Mouse (Mus musculus) hindbrain, embryonic 10.5 days (tissue): Measurements from ENCODE around the gene Phf21a. TPM values are rescaled to one million over a fixed set of nuclear protein-coding genes. Genes with fewer than 3 reads are reported as not detected.

Experiments used
- DNase-seq: peaks from one replicate; pipeline ENCODE4 v3.0.0-alpha.2; 2017; ENCODE audit warnings: low spot score
- H3K27ac ChIP-seq: fragments of 300-500 bp; sonication (generic); 2 replicates; pipeline ENCODE4 v1.5.1; 2016; ENCODE audit warnings: mild to moderate bottlenecking, moderate library complexity
- H3K27me3 ChIP-seq: fragments of 300-500 bp; sonication (generic); 2 replicates; pipeline ENCODE4 v1.6.1; 2016; ENCODE audit warnings: mild to moderate bottlenecking; ENCODE audit not compliant: poor library complexity, insufficient read depth, severe bottlenecking
- H3K36me3 ChIP-seq: fragments of 300-500 bp; sonication (generic); 2 replicates; pipeline ENCODE4 v1.6.1; 2016; ENCODE audit warnings: mild to moderate bottlenecking, moderate library complexity
- H3K4me1 ChIP-seq: fragments of 300-500 bp; sonication (generic); replicated peaks from 2 replicates; pipeline ENCODE4 v1.6.1; 2016; ENCODE audit warnings: mild to moderate bottlenecking
- H3K4me3 ChIP-seq: fragments of 300-500 bp; sonication (generic); 2 replicates; pipeline ENCODE4 v1.5.1; 2016; ENCODE audit warnings: mild to moderate bottlenecking, moderate library complexity
- H3K9me3 ChIP-seq: fragments of 300-500 bp; sonication (generic); 2 replicates; pipeline ENCODE4 v1.6.1; 2016; ENCODE audit warnings: mild to moderate bottlenecking, moderate library complexity
- WGBS: fragments of 180-500 bp; shearing (Covaris S2); methylation state at CpG from one replicate; pipeline ENCODE4 v1.1.7; 2016; 5-methylcytosine and 5-hydroxymethylcytosine counted together
- polyA plus RNA-seq: library from polyadenylated mRNA; unstranded; fragments of >200 nt; fragmentation: Nextera tagmentation; extraction: Ambion mirVana; gene quantifications from 2 replicates; pipeline ENCODE4 v1.2.1, GENCODE M21; 2016

Gene Phf21a
- polyA plus RNA-seq, 1 experiment from 2014 or later: 35.3 TPM

DNA sequence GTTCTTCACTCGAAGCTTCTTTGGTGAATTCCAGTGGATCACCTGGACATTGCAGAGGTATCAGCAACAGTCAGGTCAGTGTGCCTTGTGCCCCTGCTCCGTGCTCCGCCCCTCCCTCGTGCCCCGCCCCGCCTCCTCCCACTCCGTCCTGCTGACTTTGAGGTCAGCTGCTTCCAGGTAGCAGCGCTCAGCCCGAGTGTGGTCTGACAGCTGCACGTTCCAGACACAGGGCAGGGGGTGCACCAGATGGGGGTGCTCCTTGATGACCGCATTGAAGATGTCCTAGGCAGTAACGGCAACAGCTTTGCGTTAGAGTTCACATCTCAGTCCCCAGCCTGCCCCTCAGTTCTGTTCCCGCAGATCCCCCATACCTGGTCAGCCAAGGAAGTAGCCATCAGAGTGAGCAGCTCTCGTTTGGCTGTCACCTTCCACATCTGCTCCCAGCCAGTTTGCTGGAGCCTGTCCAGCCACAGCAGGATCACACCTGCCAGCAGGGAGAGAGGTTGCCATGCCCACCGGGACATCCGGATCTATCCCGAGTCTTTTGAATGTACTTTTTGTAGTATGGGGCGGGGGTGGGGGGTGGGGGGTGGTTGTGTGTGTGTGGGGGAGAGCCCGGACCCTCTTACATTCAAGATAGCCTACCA, 274.6 kb downstream of the Phf21a start:
- Histone ChIP-seq H3K9me3 (no peaks in the 10 kb centered on the region), H3K36me3 (peaks cover 48% of the 10 kb centered on the region), H3K4me1 (peaks cover 51% of the 10 kb centered on the region), H3K27me3 (peaks cover 36% of the 10 kb centered on the region), H3K4me3 (no peak overlapping the region), H3K27ac (no peak overlapping the region)
- no peak for DNase-seq
- 40% methylated on average over 20 of the region's 20 CpGs for WGBS

DNA sequence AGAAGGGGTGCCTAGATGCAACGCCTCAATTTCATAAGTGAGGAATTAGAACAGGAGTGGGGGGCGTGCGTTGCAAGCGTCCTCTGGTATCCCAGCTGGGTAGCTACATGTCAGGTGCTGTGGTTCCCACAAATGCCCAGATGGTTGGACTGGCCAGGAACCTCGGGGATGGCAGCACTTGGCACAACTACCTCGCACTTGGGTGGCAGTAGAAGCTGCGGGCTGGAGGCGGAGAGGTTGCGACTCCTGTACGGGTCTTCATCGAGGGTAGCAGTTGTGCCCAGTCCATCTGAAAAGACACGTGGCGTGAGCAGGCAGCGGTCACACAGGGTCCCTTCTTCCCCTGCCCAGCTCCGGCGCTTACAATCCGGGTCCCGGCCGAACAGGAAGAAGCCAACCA, 277.5 kb downstream of the Phf21a start:
- peaks cover 39% of the 10 kb centered on the region for H3K27me3 ChIP-seq
- peaks cover 78% of the 10 kb centered on the region for H3K4me1 ChIP-seq
- no peak for DNase-seq
- H3K36me3 ChIP-seq: peaks cover 20% of the 10 kb centered on the region
- peak overlapping the region; percentile 59 for H3K4me3 ChIP-seq
- H3K27ac ChIP-seq: peak overlapping the region; percentile 91
- H3K9me3 ChIP-seq: no peaks in the 10 kb centered on the region
- whole genome bisulfite sequencing: 12% methylated on average over 19 of the region's 19 CpGs

DNA sequence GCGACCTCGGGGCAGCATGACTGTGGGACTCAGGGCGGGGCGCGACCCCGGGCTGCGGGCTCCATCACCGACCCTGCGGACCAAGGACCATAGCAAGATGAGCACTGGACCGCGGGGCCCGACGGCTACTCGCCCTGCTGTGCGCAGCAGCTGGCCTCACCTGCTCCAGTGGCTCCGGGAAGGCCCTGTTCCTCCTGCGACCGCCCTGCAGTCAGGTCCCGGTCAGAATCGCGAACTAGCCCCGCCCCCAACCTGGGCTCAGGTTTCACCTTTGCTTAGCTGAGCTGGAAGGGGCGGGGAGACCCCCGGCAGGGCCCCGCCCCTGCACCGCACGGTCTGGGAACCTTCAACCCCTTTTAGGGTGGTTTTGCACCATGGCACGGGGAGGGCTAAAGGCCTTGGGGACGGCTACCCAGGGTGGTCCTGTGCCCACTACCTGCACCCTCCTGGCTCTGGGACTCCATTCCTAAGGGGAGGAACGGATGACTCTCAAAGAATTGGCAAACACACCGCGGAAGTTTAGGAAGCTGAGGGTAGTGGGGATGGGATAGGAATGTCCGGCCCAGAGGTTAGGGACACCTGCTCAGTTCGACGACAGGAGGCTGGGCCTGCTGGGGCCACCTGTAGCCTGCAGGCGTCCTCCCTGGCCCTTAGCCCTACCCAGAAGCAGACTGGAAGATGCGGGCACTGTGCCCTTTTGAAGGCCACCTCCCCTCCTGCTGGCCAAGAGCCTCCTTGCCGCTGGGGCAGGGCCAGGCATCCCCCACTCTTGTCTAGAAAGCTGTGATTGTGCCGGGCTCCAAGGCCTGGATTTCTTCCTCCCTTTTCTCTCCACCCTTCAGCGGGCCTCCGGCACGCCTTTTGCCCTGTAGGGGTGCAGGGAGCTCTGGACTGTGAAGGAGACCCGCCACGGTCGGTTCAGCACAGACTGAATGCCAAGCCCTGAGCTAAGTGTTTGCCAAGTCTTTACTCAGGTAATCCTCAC, 278.2 kb downstream of the Phf21a start:
- H3K9me3 ChIP-seq: no peaks in the 10 kb centered on the region
- peak overlapping the region; percentile 91 for H3K27ac ChIP-seq
- 2% methylated on average over 45 of the region's 45 CpGs for WGBS
- peaks cover 85% of the 10 kb centered on the region for H3K4me1 ChIP-seq
- peak; percentile 74 for DNase-seq
- peaks cover 12% of the 10 kb centered on the region; the same call in 1 of the 2 replicates for H3K36me3 ChIP-seq
- peak overlapping the region; percentile 59 for H3K4me3 ChIP-seq
- peaks cover 39% of the 10 kb centered on the region for H3K27me3 ChIP-seq

DNA sequence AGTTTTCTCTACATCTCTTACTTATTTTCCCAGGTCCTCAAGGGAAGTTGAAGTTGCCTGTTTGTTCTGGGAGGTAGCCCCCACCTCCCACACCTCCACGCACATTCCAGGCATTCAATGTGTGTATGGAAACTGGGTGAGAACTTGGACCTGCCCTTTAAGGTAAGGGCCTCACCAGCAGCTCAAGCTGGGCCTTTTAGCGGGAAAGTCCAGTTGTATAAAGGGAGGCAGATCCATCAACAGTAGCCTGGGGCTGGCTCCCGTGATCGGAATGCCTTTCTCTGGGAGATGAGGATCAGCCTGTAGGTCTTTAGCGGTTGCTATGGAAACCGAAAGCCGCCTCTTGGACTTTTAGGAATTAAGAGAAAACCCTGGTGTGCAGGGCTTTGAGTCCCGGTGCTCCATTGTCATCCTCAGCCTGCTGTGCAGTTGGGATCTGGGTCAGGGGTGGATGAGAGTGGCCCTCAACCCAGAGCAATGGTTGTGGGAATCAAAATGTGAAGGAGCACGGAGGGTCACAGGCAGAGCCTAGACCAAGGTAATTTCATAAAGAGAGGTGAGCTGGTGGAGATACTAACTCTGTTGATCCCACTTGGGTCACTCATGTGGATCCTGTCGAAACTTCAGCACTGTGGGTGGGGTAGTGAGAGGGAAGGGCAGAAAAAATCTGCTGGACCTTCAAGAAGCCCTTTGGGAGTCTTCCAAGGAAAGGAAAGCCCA, 279.2 kb downstream of the Phf21a start:
- DNase-seq: peak; percentile 59
- peaks cover 5% of the 10 kb centered on the region; the same call in 1 of the 2 replicates for H3K36me3 ChIP-seq
- WGBS: 12% methylated on average over 10 of the region's 10 CpGs
- no peaks in the 10 kb centered on the region for H3K9me3 ChIP-seq
- H3K4me1 ChIP-seq: peaks cover 88% of the 10 kb centered on the region
- H3K27me3 ChIP-seq: peaks cover 39% of the 10 kb centered on the region
- H3K4me3 ChIP-seq: peak overlapping the region; percentile 59
- peak overlapping the region; percentile 91 for H3K27ac ChIP-seq

DNA sequence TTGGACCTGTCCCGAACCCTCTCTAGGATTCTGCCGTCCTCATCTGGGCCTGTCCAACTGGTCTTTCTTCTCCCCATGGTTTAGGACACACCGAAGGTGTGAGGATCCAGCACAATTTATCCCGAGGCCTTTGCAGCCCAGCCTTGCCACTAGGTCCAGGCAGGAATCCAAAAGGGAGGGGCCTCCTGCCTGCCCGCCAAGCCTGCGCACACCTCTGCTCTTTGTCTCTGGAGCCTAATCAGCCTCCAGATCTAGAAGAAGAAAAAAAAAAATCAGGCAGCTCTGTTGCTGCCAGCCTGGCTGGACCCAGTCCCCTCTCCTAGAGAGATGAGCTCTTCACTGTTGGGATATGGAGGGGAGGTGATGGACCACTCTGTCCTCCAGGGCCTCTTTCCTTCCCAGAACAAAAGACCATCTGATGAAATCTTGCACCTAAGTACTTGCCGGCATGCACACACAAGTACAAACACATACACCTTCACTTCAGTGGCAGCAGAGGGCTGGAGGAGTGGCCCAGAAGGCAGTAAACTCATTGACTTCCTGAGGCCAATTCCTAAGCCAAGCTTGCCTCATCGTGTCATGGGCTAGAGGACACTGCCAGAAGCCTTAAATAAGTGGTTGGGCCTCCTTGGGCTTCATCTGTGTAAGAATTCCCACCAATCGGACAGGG, 280.0 kb downstream of the Phf21a start:
- Histone ChIP-seq H3K36me3 (peaks cover 9% of the 10 kb centered on the region; the same call in 1 of the 2 replicates), H3K9me3 (no peaks in the 10 kb centered on the region), H3K4me3 (0 out of 2 replicates have a peak overlapping the region, but pooled peaks have one; percentile 3), H3K27ac (peak overlapping the region; percentile 91), H3K27me3 (peaks cover 39% of the 10 kb centered on the region), H3K4me1 (peaks cover 80% of the 10 kb centered on the region)
- WGBS: 48% methylated on average over 9 of the region's 9 CpGs
- no peak for DNase-seq

DNA sequence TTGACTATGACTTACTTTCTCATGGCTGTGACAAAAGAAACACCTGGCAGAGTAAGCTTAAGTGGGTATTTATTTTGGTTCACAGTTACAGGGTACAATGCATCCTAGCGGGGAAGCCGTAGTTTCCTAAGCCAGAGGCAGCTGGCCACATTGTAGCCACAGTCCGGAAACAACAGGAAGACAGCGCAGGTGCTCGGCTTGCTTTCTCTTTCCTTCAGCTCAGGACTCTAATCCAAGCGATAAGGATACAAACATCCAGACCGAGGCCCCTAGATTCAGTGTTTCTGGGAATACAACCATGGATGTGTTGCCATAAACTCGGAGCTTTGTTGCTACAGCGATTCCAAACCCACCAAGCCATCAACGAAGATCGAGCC, 280.5 kb downstream of the Phf21a start:
- Histone ChIP-seq H3K4me3 (no peak overlapping the region), H3K4me1 (peaks cover 76% of the 10 kb centered on the region), H3K27ac (peak overlapping the region; percentile 91; the same call in 1 of the 2 replicates), H3K36me3 (peaks cover 15% of the 10 kb centered on the region), H3K27me3 (peaks cover 39% of the 10 kb centered on the region), H3K9me3 (no peaks in the 10 kb centered on the region)
- DNase-seq: no peak
- 85% methylated on average over 11 of the region's 11 CpGs for WGBS

DNA sequence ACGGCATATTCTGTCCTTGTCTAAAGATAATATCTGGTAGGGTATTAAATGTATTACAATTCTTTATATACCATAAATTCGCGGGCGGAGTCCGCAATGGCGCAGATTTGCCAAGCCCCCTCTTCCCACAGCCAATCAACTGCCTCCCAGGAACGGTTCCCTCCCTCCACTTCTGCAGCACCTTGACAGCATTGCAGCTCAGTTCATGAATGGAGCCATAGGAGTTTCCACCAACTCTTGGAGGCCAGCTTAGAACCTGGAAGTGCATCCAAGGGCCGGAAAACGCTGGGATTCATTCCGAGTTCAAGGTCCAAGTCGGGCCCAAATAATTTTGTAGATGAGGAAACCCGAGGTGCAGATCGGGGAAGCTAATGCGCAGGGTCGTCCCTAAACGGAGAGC, 281.6 kb downstream of the Phf21a start, which contains the start of the genes Pex16 and Large2:
Gene Pex16, plus strand, starts transcription at position 163 of the 400 bp plus-strand sequence.
Gene Large2, minus strand, starts transcription at position 356 of the 400 bp plus-strand sequence.
- H3K9me3 ChIP-seq: no peaks in the 10 kb centered on the region
- H3K4me1 ChIP-seq: peaks cover 70% of the 10 kb centered on the region
- peaks cover 25% of the 10 kb centered on the region for H3K36me3 ChIP-seq
- WGBS: 6% methylated on average over 16 of the region's 16 CpGs
- peak within 1 kb of the TSS; percentile 70 for H3K4me3 ChIP-seq
- peaks cover 33% of the 10 kb centered on the region for H3K27me3 ChIP-seq
- DNase-seq: no peak
- peak within 1 kb of the TSS; percentile 91 for H3K27ac ChIP-seq

DNA sequence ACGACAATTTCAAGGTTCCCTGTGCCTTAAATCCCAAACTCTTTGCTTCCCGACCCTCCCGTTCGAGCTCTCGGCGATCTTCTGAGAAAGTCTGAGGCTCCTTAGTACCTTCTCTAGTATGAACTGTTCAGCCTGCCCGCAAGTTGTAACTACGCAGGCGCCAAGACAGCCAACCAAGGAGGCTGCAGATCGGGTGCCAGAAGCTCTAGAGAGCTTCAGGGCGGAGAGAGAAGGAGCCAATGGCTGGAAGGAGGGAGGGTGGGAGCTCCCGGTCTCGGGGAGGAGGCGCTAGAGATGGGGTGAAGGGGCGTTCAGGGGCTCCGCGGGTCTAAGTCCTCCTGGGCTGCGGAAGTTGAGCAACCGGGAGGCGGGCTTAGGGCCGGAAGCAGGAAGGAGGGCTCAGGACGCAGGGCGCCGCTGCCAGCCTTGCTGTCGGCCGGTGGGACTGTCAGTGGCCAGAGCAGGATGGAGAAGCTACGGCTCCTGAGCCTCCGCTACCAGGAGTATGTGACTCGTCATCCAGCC, 282.2 kb downstream of the Phf21a start:
- H3K4me1 ChIP-seq: peaks cover 63% of the 10 kb centered on the region
- WGBS: under 1% methylated on average over 29 of the region's 29 CpGs
- peak; percentile 96 for DNase-seq
- peaks cover 26% of the 10 kb centered on the region for H3K27me3 ChIP-seq
- H3K27ac ChIP-seq: peak overlapping the region; percentile 91
- peaks cover 32% of the 10 kb centered on the region for H3K36me3 ChIP-seq
- H3K9me3 ChIP-seq: no peaks in the 10 kb centered on the region
- peak overlapping the region; percentile 70 for H3K4me3 ChIP-seq

DNA sequence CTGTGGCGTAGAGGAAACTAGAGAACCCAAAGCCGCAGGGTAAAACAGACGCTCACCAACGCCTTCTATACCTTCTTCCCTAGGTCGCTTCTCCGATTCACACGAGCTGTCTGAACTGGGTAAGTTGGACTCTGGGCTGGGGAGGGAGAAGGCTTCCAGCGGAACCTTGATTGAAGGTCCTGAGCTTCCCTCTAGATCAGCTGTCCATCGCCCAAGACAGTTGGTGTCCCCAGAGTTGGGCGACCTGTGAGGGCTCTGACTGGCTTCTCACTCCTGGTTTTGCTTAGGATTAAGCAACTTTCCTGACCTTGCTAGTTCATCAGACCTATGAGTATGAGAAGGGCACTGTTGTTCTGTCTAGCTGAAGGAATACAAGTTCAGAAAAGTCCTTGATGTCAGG, 282.9 kb downstream of the Phf21a start:
- Histone ChIP-seq H3K27me3 (peaks cover 20% of the 10 kb centered on the region), H3K9me3 (no peaks in the 10 kb centered on the region), H3K36me3 (peaks cover 38% of the 10 kb centered on the region), H3K4me3 (peak overlapping the region; percentile 70), H3K27ac (peak overlapping the region; percentile 91), H3K4me1 (peaks cover 62% of the 10 kb centered on the region)
- 15% methylated on average over 10 of the region's 10 CpGs for WGBS
- no peak for DNase-seq

DNA sequence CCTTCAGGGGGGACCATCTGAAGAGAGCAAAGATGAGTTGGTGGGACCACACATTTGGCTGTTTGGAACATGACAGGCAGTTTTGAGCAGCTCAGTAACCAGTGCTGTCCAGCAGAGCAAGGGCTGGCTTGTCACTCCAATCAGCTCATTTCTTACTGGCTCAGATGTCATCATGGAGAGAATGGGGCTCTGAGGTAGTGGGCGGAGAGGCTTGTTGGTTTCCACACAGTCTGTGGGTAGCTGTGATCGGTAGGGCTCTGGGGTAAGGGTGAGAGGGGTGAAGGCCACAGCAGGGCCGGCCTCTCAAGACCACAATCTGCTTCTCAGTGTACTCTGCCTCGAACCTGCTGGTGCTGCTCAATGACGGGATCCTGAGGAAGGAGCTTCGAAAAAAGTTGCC, 283.4 kb downstream of the Phf21a start:
- H3K9me3 ChIP-seq: no peaks in the 10 kb centered on the region
- peaks cover 15% of the 10 kb centered on the region for H3K27me3 ChIP-seq
- peaks cover 43% of the 10 kb centered on the region for H3K36me3 ChIP-seq
- 87% methylated on average over 6 of the region's 6 CpGs for WGBS
- H3K4me1 ChIP-seq: peaks cover 58% of the 10 kb centered on the region
- no peak for DNase-seq
- H3K27ac ChIP-seq: peak overlapping the region; percentile 5; the same call in 1 of the 2 replicates
- peak overlapping the region; percentile 70 for H3K4me3 ChIP-seq

DNA sequence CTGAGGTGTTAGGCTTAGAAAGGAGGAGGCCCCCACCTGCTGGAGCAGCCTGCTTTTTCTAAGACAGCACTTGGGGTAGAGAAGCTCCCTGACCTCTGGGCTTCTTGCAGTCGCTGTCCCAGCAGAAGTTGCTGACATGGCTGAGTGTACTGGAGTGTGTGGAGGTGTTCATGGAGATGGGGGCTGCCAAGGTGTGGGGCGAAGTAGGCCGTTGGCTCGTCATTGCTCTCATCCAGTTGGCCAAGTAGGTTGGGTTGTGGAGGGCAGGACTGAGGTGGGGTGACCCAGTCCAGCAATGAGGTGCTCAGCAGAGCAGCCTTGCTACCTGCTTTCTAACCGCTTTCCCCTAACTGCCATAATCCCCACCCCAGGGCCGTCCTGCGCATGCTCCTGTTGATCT, 284.4 kb downstream of the Phf21a start:
- DNase-seq: no peak
- 93% methylated on average over 7 of the region's 7 CpGs for WGBS
- H3K27me3 ChIP-seq: peaks cover 5% of the 10 kb centered on the region; the same call in 1 of the 2 replicates
- H3K4me1 ChIP-seq: peaks cover 47% of the 10 kb centered on the region
- no peak overlapping the region for H3K27ac ChIP-seq
- H3K36me3 ChIP-seq: peaks cover 54% of the 10 kb centered on the region
- H3K9me3 ChIP-seq: no peaks in the 10 kb centered on the region
- H3K4me3 ChIP-seq: no peak overlapping the region
